Mouse (Mus musculus) lung, embryonic 14.5 days (tissue): Measurements from ENCODE around the gene Gemin2. TPM values are rescaled to one million over a fixed set of nuclear protein-coding genes. Genes with fewer than 3 reads are reported as not detected.
"Not testable (repeated sequence)": the region's sequence is repeated elsewhere in the genome, so short reads cannot be mapped to it uniquely, and the experiment has no call there.

Experiments
- ATAC-seq: fragments of 200-750 bp; cut with Nextera tagmentation; 2 replicates; pipeline ENCODE4 v1.8.0; 2017; ENCODE audit warnings: mild to moderate bottlenecking, moderate TSS enrichment, moderate library complexity; ENCODE audit not compliant: insufficient read depth
- DNase-seq: peaks from one replicate; pipeline ENCODE4 v3.0.0-alpha.2; 2015
- H3K27ac ChIP-seq: fragments of 300-500 bp; sonication (generic); 2 replicates; pipeline ENCODE4 v1.5.1; 2014; ENCODE audit warnings: low read depth, mild to moderate bottlenecking, moderate library complexity
- H3K27me3 ChIP-seq: fragments of 300-500 bp; sonication (generic); 2 replicates; pipeline ENCODE4 v1.6.1; 2014; ENCODE audit warnings: low read length, control low read depth; ENCODE audit not compliant: insufficient read depth
- H3K36me3 ChIP-seq: fragments of 300-500 bp; sonication (generic); 2 replicates; pipeline ENCODE4 v1.6.1; 2014; ENCODE audit warnings: control low read depth; ENCODE audit not compliant: insufficient read depth
- H3K4me1 ChIP-seq: fragments of 300-500 bp; sonication (generic); 2 replicates; pipeline ENCODE4 v1.6.1; 2014; ENCODE audit warnings: antibody characterized with exemption, control low read depth; ENCODE audit not compliant: insufficient read depth
- H3K4me2 ChIP-seq: fragments of 300-500 bp; sonication (generic); 2 replicates; pipeline ENCODE4 v1.6.1; 2014; ENCODE audit warnings: mild to moderate bottlenecking
- H3K4me3 ChIP-seq: fragments of 300-500 bp; sonication (generic); 2 replicates; pipeline ENCODE4 v1.5.1; 2014; ENCODE audit warnings: low read depth, low read length
- H3K9ac ChIP-seq: fragments of 300-500 bp; sonication (generic); 2 replicates; pipeline ENCODE4 v1.6.1; 2014
- H3K9me3 ChIP-seq: fragments of 300-500 bp; sonication (generic); 2 replicates; pipeline ENCODE4 v1.6.1; 2016; ENCODE audit warnings: low read depth, low read length, control low read depth
- CTCF ChIP-seq: IDR thresholded peaks from 2 replicates; pipeline ENCODE4 v1.5.1; 2016; ENCODE audit warnings: antibody characterized with exemption, low read depth
- WGBS: fragments of 180-500 bp; shearing (Covaris S2); extraction: QIAGEN DNeasy Blood & Tissue Kit; methylation state at CpG from one replicate; pipeline ENCODE4 v1.1.7; 2014; 5-methylcytosine and 5-hydroxymethylcytosine counted together
- polyA plus RNA-seq: library from polyadenylated mRNA; unstranded; fragments of >200 nt; fragmentation: Nextera tagmentation; extraction: Ambion mirVana; gene quantifications from 2 replicates; pipeline ENCODE4 v1.2.1, GENCODE M21; 2014

Gene Gemin2
- polyA plus RNA-seq, result 27.4 and 27.7 TPM in 2 replicates

- Histone ChIP-seq H3K9me3 (no peaks in the 10 kb centered on the region), H3K27me3 (no peaks in the 10 kb centered on the region), H3K27ac (peak within 1 kb of the TSS; percentile 89), H3K36me3 (peaks cover 15% of the 10 kb centered on the region; the same call in 1 of the 2 replicates), H3K4me2 (peak within 1 kb of the TSS; percentile 90), H3K9ac (peak within 1 kb of the TSS; percentile 74), H3K4me1 (peaks cover 14% of the 10 kb centered on the region; the same call in 1 of the 2 replicates), H3K4me3 (peak within 1 kb of the TSS; percentile 78)
- peak; percentile 37 for TF ChIP-seq CTCF
- ATAC-seq, result peak; percentile 67
- peak; percentile 95 for DNase-seq
- WGBS, result under 1% methylated on average over 28 of the region's 28 CpGs
These were observed at the start of gene Gemin2 for GRCm38 (mm10) chr12:59013234-59013633. TSS of gene Gemin2 (plus strand) at chr12:59013393.

DNA sequence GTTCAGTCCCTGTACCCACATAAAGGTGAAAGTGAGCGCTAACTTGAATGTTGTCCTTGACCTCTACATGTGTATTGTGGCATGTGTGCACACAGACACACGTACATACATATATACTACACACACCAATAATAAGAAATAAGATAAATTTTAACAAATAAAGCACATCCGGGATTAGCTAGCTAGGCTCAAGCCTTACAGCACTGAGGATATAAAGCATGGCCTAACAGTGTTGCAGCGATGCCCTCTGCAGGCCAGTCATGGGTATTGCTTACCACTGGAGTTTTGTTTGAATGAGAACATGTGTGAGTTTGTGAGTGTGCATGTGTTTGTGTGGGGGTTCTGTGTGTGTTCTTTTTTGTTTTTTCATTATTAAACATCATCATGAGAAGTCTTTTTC is 48.6 kb upstream of the Gemin2 start:
- Histone ChIP-seq H3K4me1 (no peaks in the 10 kb centered on the region), H3K27me3 (no peaks in the 10 kb centered on the region), H3K9ac (no peak overlapping the region), H3K4me3 (no peak overlapping the region), H3K36me3 (peaks cover 65% of the 10 kb centered on the region), H3K4me2 (no peak overlapping the region), H3K27ac (no peak overlapping the region), H3K9me3 (no peaks in the 10 kb centered on the region)
- DNase-seq (peak; percentile 66), ATAC-seq (no peak)
- 68% methylated on average over 4 of the region's 4 CpGs for WGBS
- TF ChIP-seq CTCF, result peak; percentile 73

DNA sequence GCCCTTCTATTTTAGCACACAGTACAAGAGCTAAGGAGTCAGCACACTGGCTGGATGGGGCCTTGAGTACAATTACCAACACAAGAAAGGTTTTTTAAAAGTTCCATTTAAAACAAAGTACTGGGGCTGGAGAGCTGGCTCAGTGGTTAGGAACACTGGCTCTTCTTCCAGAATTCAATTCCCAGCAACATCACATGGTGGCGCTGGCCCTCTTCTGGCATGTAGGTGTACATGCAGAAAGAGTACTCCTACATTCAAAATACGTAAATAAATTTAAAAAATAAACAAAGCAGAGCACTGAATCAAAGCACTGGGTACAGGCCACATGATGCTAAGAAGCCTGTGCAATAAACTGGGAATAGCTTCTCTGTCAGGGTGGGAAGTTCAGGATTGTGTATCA is 36.2 kb upstream of the Gemin2 start:
- DNase-seq, result no peak
- peaks cover 76% of the 10 kb centered on the region for H3K36me3 ChIP-seq
- H3K4me1 ChIP-seq, result no peaks in the 10 kb centered on the region
- 78% methylated on average over 2 of the region's 2 CpGs for WGBS
- H3K27me3 ChIP-seq, result no peaks in the 10 kb centered on the region
- H3K9me3 ChIP-seq, result no peaks in the 10 kb centered on the region
- ATAC-seq, result no peak
- H3K4me2 ChIP-seq, result no peak overlapping the region
- 0 out of 2 replicates have a peak, but pooled peaks have one; percentile 11 for TF ChIP-seq CTCF
- H3K9ac ChIP-seq, result no peak overlapping the region
- H3K4me3 ChIP-seq, result no peak overlapping the region
- no peak overlapping the region for H3K27ac ChIP-seq

GRCm38 (mm10) chr12:58981178-58981661 is 32.0 kb upstream of the Gemin2 start:
- not testable (repeated sequence) for H3K4me3 ChIP-seq, H3K4me2 ChIP-seq, H3K9ac ChIP-seq, H3K27ac ChIP-seq, H3K27me3 ChIP-seq, H3K9me3 ChIP-seq, DNase-seq, ATAC-seq, H3K4me1 ChIP-seq
- peaks cover 80% of the 10 kb centered on the region for H3K36me3 ChIP-seq
- WGBS, result 78% methylated on average over 6 of the region's 6 CpGs

DNA sequence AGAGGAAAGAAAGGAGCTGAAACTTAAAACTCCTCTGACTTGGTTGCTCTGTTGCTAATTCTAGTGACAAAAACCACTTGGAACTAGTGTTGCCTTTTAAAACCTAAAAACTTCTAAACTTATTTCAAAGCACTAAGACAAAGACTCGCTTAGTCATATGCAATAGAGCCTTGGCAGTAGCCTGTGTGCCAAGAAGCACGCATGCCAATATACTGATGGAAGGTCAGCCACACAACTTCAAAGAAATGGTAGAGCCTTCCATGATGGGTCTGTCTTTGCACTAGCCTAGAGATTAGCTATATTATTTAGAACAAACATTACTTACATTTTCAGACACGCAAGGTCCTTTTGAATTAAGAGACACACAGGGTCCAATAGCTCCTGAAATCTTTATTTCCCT is 27.4 kb upstream of the Gemin2 start:
- peaks cover 79% of the 10 kb centered on the region for H3K36me3 ChIP-seq

GRCm38 (mm10) chr12:59010482-59010881 is 2.7 kb upstream of the Gemin2 start:
- Histone ChIP-seq H3K27me3 (no peaks in the 10 kb centered on the region), H3K4me3 (peak overlapping the region; percentile 78), H3K27ac (no peak overlapping the region), H3K4me2 (peak overlapping the region; percentile 84), H3K4me1 (peaks cover 14% of the 10 kb centered on the region; the same call in 1 of the 2 replicates), H3K36me3 (peaks cover 19% of the 10 kb centered on the region), H3K9me3 (no peaks in the 10 kb centered on the region), H3K9ac (no peak overlapping the region; the same call in 1 of the 2 replicates)
- no peak for ATAC-seq
- TF ChIP-seq CTCF, result peak; percentile 34
- 59% methylated on average over 2 of the region's 2 CpGs for WGBS
- DNase-seq, result peak; percentile 16

More for the DNA sequence above, 27.4 kb upstream of the Gemin2 start:
- H3K27me3 ChIP-seq, result no peaks in the 10 kb centered on the region
- no peak for DNase-seq
- H3K9me3 ChIP-seq, result no peaks in the 10 kb centered on the region
- no peaks in the 10 kb centered on the region for H3K4me1 ChIP-seq
- WGBS, result 94% methylated on average over 3 of the region's 3 CpGs
- H3K9ac ChIP-seq, result no peak overlapping the region
- TF ChIP-seq CTCF, result no peak
- H3K27ac ChIP-seq, result no peak overlapping the region
- no peak for ATAC-seq
- no peak overlapping the region for H3K4me2 ChIP-seq
- H3K4me3 ChIP-seq, result no peak overlapping the region

GRCm38 (mm10) chr12:59011275-59011843 is 1.8 kb upstream of the Gemin2 start:
- Histone ChIP-seq H3K9me3 (no peaks in the 10 kb centered on the region), H3K36me3 (peaks cover 13% of the 10 kb centered on the region), H3K27me3 (no peaks in the 10 kb centered on the region), H3K4me2 (peak overlapping the region; percentile 84), H3K4me3 (peak overlapping the region; percentile 78), H3K9ac (peak overlapping the region; percentile 87), H3K4me1 (peaks cover 14% of the 10 kb centered on the region; the same call in 1 of the 2 replicates), H3K27ac (peak overlapping the region; percentile 89)
- 0% methylated on average over 25 of the region's 25 CpGs for WGBS
- no peak; the same call in 1 of the 2 replicates for ATAC-seq
- no peak for TF ChIP-seq CTCF
- no peak for DNase-seq
